Mouse (Mus musculus) neural tube, embryonic 11.5 days (tissue): ENCODE measurements around the gene Serpine2. TPM values are rescaled to one million over a fixed set of nuclear protein-coding genes. Genes with fewer than 3 reads are reported as not detected.

ENCODE experiments used
- ATAC-seq: fragments of 200-750 bp; cut with Nextera tagmentation; 2 replicates; pipeline ENCODE4 v1.8.0; 2017; ENCODE audit warnings: moderate number of reproducible peaks, mild to moderate bottlenecking, moderate TSS enrichment, moderate library complexity; ENCODE audit not compliant: insufficient read depth, low FRiP score, low TSS enrichment
- DNase-seq: peaks from one replicate; pipeline ENCODE4 v3.0.0-alpha.2; 2015; ENCODE audit warnings: low spot score
- H3K27ac ChIP-seq: fragments of 300-500 bp; sonication (generic); 2 replicates; pipeline ENCODE4 v1.5.1; 2014; ENCODE audit warnings: low read depth, mild to moderate bottlenecking, low read length
- H3K27me3 ChIP-seq: fragments of 300-500 bp; sonication (generic); 2 replicates; pipeline ENCODE4 v1.6.1; 2014; ENCODE audit warnings: mild to moderate bottlenecking, low read length, mixed read lengths; ENCODE audit not compliant: control insufficient read depth, insufficient read depth
- H3K36me3 ChIP-seq: fragments of 300-500 bp; sonication (generic); 2 replicates; pipeline ENCODE4 v1.6.1; 2014; ENCODE audit warnings: mild to moderate bottlenecking, low read length, moderate library complexity, mixed read lengths; ENCODE audit not compliant: control insufficient read depth, insufficient read depth
- H3K4me1 ChIP-seq: fragments of 300-500 bp; sonication (generic); 2 replicates; pipeline ENCODE4 v1.6.1; 2014; ENCODE audit warnings: low read length, mixed read lengths; ENCODE audit not compliant: control insufficient read depth, insufficient read depth
- H3K4me2 ChIP-seq: fragments of 300-500 bp; sonication (generic); 2 replicates; pipeline ENCODE4 v1.6.1; 2014; ENCODE audit warnings: low read depth, mild to moderate bottlenecking, moderate library complexity
- H3K4me3 ChIP-seq: fragments of 300-500 bp; sonication (generic); 2 replicates; pipeline ENCODE4 v1.5.1; 2014; ENCODE audit warnings: low read depth, low read length
- H3K9ac ChIP-seq: fragments of 300-500 bp; sonication (generic); 2 replicates; pipeline ENCODE4 v1.6.1; 2014; ENCODE audit warnings: mild to moderate bottlenecking, low read length
- H3K9me3 ChIP-seq: fragments of 300-500 bp; sonication (generic); 2 replicates; pipeline ENCODE4 v1.6.1; 2016; ENCODE audit warnings: low read length; ENCODE audit not compliant: control insufficient read depth
- WGBS: fragments of 180-500 bp; shearing (Covaris S2); extraction: QIAGEN DNeasy Blood & Tissue Kit; methylation state at CpG from one replicate; pipeline ENCODE4 v1.1.7; 2014; 5-methylcytosine and 5-hydroxymethylcytosine counted together
- polyA plus RNA-seq: library from polyadenylated mRNA; unstranded; fragments of >200 nt; fragmentation: Nextera tagmentation; extraction: Ambion mirVana; gene quantifications from 2 replicates; pipeline ENCODE4 v1.2.1, GENCODE M21; 2014

The Serpine2 gene
- polyA plus RNA-seq, 1 experiment from 2014 or later: 116 TPM

- ATAC-seq: peak; percentile 71
- no peak overlapping the region for H3K27ac ChIP-seq
- no peaks in the 10 kb centered on the region for H3K9me3 ChIP-seq
- 80% methylated on average over 16 of the region's 16 CpGs for WGBS
- no peak overlapping the region for H3K4me2 ChIP-seq
- no peak overlapping the region for H3K4me3 ChIP-seq
- DNase-seq: peak; percentile 23
- no peaks in the 10 kb centered on the region for H3K4me1 ChIP-seq
- H3K27me3 ChIP-seq: no peaks in the 10 kb centered on the region
- H3K9ac ChIP-seq: no peak overlapping the region; the same call in 1 of the 2 replicates
- no peaks in the 10 kb centered on the region for H3K36me3 ChIP-seq
Observed at GRCm38 (mm10) chr1:79832719-79833404, 28.1 kb downstream of the Serpine2 start.

GRCm38 (mm10) chr1:79823951-79824633, 36.9 kb downstream of the Serpine2 start:
- ATAC-seq: no peak
- H3K4me2 ChIP-seq: no peak overlapping the region
- H3K4me1 ChIP-seq: no peaks in the 10 kb centered on the region
- H3K27me3 ChIP-seq: no peaks in the 10 kb centered on the region
- no peak overlapping the region for H3K27ac ChIP-seq
- 73% methylated on average over 14 of the region's 14 CpGs for WGBS
- H3K36me3 ChIP-seq: peaks cover 2% of the 10 kb centered on the region; the same call in 1 of the 2 replicates
- DNase-seq: no peak
- no peaks in the 10 kb centered on the region for H3K9me3 ChIP-seq
- no peak overlapping the region for H3K9ac ChIP-seq
- no peak overlapping the region for H3K4me3 ChIP-seq

- 86% methylated on average over 13 of the region's 13 CpGs for WGBS
- Histone ChIP-seq H3K4me2 (no peak overlapping the region), H3K4me3 (no peak overlapping the region), H3K9ac (no peak overlapping the region), H3K9me3 (no peaks in the 10 kb centered on the region), H3K27me3 (no peaks in the 10 kb centered on the region), H3K27ac (no peak overlapping the region), H3K36me3 (peaks cover 2% of the 10 kb centered on the region; the same call in 1 of the 2 replicates), H3K4me1 (no peaks in the 10 kb centered on the region)
- ATAC-seq (no peak), DNase-seq (no peak)
Observed at GRCm38 (mm10) chr1:79822806-79823525, 38.0 kb downstream of the Serpine2 start.

DNA sequence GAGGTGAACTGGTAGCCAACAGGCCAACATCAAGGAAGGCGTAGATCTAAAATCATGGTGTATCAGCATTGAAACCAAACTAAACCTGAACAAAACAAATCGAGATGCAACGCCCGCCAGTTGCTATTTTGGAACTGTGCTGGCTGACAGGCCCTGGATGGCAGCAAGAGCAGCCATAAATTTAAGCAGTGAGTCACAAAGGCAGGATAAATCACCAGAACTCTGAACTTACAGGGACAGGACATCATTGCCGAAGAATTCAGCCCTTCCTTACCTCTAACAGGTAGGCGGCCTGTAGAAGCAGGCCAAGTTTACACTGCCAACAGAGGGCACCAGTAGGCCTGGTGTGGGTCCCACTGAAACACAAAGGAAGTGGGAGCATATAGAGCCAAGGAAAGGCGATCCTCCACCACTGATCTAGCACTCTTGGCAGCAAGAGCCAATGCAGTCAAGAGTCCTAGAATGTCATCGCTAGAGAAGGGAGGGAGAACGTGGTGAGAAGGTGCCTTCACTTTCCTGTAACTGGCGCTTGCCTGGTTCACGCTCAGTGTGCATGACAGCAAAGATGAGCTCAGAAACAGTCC, 41.6 kb downstream of the Serpine2 start:
- DNase-seq (no peak), ATAC-seq (no peak)
- Histone ChIP-seq H3K9ac (no peak overlapping the region), H3K4me1 (no peaks in the 10 kb centered on the region), H3K27ac (no peak overlapping the region), H3K27me3 (no peaks in the 10 kb centered on the region), H3K4me2 (no peak overlapping the region), H3K9me3 (no peaks in the 10 kb centered on the region), H3K4me3 (no peak overlapping the region), H3K36me3 (peaks cover 2% of the 10 kb centered on the region; the same call in 1 of the 2 replicates)
- WGBS: 90% methylated on average over 11 of the region's 11 CpGs

- no peak for ATAC-seq
- Histone ChIP-seq H3K27ac (no peak overlapping the region), H3K36me3 (peaks cover 2% of the 10 kb centered on the region; the same call in 1 of the 2 replicates), H3K4me1 (no peaks in the 10 kb centered on the region), H3K9me3 (no peaks in the 10 kb centered on the region), H3K9ac (no peak overlapping the region), H3K4me2 (no peak overlapping the region), H3K4me3 (no peak overlapping the region), H3K27me3 (no peaks in the 10 kb centered on the region)
- DNase-seq: no peak
- WGBS: 91% methylated on average over 3 of the region's 3 CpGs
Observed at GRCm38 (mm10) chr1:79815446-79815845, 45.5 kb downstream of the Serpine2 start.

- no peak overlapping the region for H3K27ac ChIP-seq
- H3K4me1 ChIP-seq: no peaks in the 10 kb centered on the region
- H3K36me3 ChIP-seq: no peaks in the 10 kb centered on the region
- no peak overlapping the region for H3K9ac ChIP-seq
- no peak for ATAC-seq
- no peaks in the 10 kb centered on the region for H3K9me3 ChIP-seq
- DNase-seq: no peak
- H3K4me2 ChIP-seq: no peak overlapping the region
- no peaks in the 10 kb centered on the region for H3K27me3 ChIP-seq
- 84% methylated on average over 3 of the region's 3 CpGs for WGBS
- no peak overlapping the region for H3K4me3 ChIP-seq
Observed at GRCm38 (mm10) chr1:79809447-79809846, 51.5 kb downstream of the Serpine2 start.

GRCm38 (mm10) chr1:79806865-79807264, 54.1 kb downstream of the Serpine2 start:
- no peaks in the 10 kb centered on the region for H3K9me3 ChIP-seq
- no peak overlapping the region for H3K4me3 ChIP-seq
- no peaks in the 10 kb centered on the region for H3K36me3 ChIP-seq
- DNase-seq: no peak
- WGBS: 91% methylated on average over 5 of the region's 5 CpGs
- H3K4me2 ChIP-seq: no peak overlapping the region
- H3K9ac ChIP-seq: no peak overlapping the region
- no peaks in the 10 kb centered on the region for H3K4me1 ChIP-seq
- no peak for ATAC-seq
- no peak overlapping the region for H3K27ac ChIP-seq
- H3K27me3 ChIP-seq: no peaks in the 10 kb centered on the region

DNA sequence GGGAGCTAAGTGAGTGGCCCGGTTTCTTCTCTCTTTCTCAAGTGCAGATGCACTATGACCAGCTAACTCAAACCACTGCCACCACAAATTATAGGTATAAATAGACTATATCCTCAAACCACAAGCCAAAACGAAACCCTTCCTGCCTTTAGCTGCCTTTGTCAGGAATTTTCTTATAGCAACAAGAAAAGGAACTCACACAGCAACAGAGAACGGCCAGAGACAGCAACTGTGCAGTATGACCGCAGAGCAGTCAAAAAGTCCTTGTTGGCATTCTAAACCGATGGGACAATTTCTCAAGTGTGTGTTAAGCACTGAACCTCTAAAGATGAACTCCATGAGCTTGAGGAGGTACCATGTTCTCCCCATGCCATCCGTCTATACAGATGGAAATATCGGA, 57.4 kb downstream of the Serpine2 start:
- Histone ChIP-seq H3K4me2 (no peak overlapping the region), H3K9ac (no peak overlapping the region), H3K4me1 (no peaks in the 10 kb centered on the region), H3K36me3 (no peaks in the 10 kb centered on the region), H3K4me3 (no peak overlapping the region), H3K9me3 (no peaks in the 10 kb centered on the region), H3K27ac (peak overlapping the region; percentile 56; the same call in 1 of the 2 replicates), H3K27me3 (no peaks in the 10 kb centered on the region)
- WGBS: 81% methylated on average over 7 of the region's 7 CpGs
- peak; percentile 4; the same call in 1 of the 2 replicates for ATAC-seq
- DNase-seq: no peak
